Mouse (Mus musculus): Measurements from ENCODE around the gene Actn2. TPM values are rescaled to one million over a fixed set of nuclear protein-coding genes. Genes with fewer than 3 reads are reported as not detected.
A peak's percentile ranks its signal among the peaks of the same experiment; 100 is the strongest.

The Actn2 gene
- polyA plus RNA-seq, 1 experiment from 2014 or later: 1.7 TPM

GRCm38 (mm10) chr13:12283826-12284225 lies 56.7 kb downstream of the Actn2 start:
- no peaks in the 10 kb centered on the region for H3K27me3 ChIP-seq (ENCODE audit: control insufficient read depth, insufficient read depth, low read length)
- no peak for ATAC-seq (ENCODE audit: low FRiP score, low TSS enrichment)
- no peak overlapping the region for H3K4me2 ChIP-seq (replicated peaks; ENCODE audit: low read depth, low read length)
- no peak overlapping the region for H3K27ac ChIP-seq (ENCODE audit: low read depth, low read length)
- H3K36me3 ChIP-seq (ENCODE audit: control insufficient read depth, insufficient read depth, low read length): no peaks in the 10 kb centered on the region
- H3K4me3 ChIP-seq (ENCODE audit: low read length): no peak overlapping the region
- no peak overlapping the region for H3K9ac ChIP-seq (ENCODE audit: low read depth, low read length)
- H3K4me1 ChIP-seq (ENCODE audit: control insufficient read depth, insufficient read depth, low read length): no peaks in the 10 kb centered on the region
- H3K9me3 ChIP-seq (ENCODE audit: control insufficient read depth, low read length): no peaks in the 10 kb centered on the region
- 77% methylated on average over 3 of the region's 3 CpGs for WGBS

GRCm38 (mm10) chr13:12274721-12275120 lies 65.8 kb downstream of the Actn2 start:
- WGBS: 60% methylated on average over 6 of the region's 6 CpGs
- Histone ChIP-seq H3K36me3 (ENCODE audit: control insufficient read depth, insufficient read depth, low read length) (no peaks in the 10 kb centered on the region), H3K9ac (ENCODE audit: low read depth, low read length) (no peak overlapping the region), H3K27me3 (ENCODE audit: control insufficient read depth, insufficient read depth, low read length) (no peaks in the 10 kb centered on the region), H3K4me1 (ENCODE audit: control insufficient read depth, insufficient read depth, low read length) (no peaks in the 10 kb centered on the region), H3K4me2 (replicated peaks; ENCODE audit: low read depth, low read length) (no peak overlapping the region), H3K9me3 (ENCODE audit: control insufficient read depth, low read length) (no peaks in the 10 kb centered on the region), H3K4me3 (ENCODE audit: low read length) (no peak overlapping the region), H3K27ac (ENCODE audit: low read depth, low read length) (no peak overlapping the region)
- no peak for ATAC-seq (ENCODE audit: low FRiP score, low TSS enrichment)

- WGBS: 82% methylated on average over 4 of the region's 4 CpGs
- H3K27ac ChIP-seq (ENCODE audit: low read depth, low read length): no peak overlapping the region
Observed at GRCm38 (mm10) chr13:12274220-12274619, 66.3 kb downstream of the Actn2 start.

GRCm38 (mm10) chr13:12272953-12273352 lies 67.6 kb downstream of the Actn2 start:
- Histone ChIP-seq H3K4me3 (ENCODE audit: low read length) (no peak overlapping the region), H3K36me3 (ENCODE audit: control insufficient read depth, insufficient read depth, low read length) (no peaks in the 10 kb centered on the region), H3K4me1 (ENCODE audit: control insufficient read depth, insufficient read depth, low read length) (no peaks in the 10 kb centered on the region), H3K27ac (ENCODE audit: low read depth, low read length) (no peak overlapping the region), H3K9me3 (ENCODE audit: control insufficient read depth, low read length) (no peaks in the 10 kb centered on the region), H3K27me3 (ENCODE audit: control insufficient read depth, insufficient read depth, low read length) (no peaks in the 10 kb centered on the region), H3K9ac (ENCODE audit: low read depth, low read length) (no peak overlapping the region), H3K4me2 (replicated peaks; ENCODE audit: low read depth, low read length) (no peak overlapping the region)
- no peak for ATAC-seq (ENCODE audit: low FRiP score, low TSS enrichment)
- WGBS: 58% methylated on average over 3 of the region's 3 CpGs

More at GRCm38 (mm10) chr13:12274220-12274619, 66.3 kb downstream of the Actn2 start:
- ATAC-seq (ENCODE audit: low FRiP score, low TSS enrichment): peak; percentile 38; the same call in 1 of the 2 replicates
- Histone ChIP-seq H3K27me3 (ENCODE audit: control insufficient read depth, insufficient read depth, low read length) (no peaks in the 10 kb centered on the region), H3K36me3 (ENCODE audit: control insufficient read depth, insufficient read depth, low read length) (no peaks in the 10 kb centered on the region), H3K4me1 (ENCODE audit: control insufficient read depth, insufficient read depth, low read length) (no peaks in the 10 kb centered on the region), H3K4me2 (replicated peaks; ENCODE audit: low read depth, low read length) (no peak overlapping the region), H3K4me3 (ENCODE audit: low read length) (no peak overlapping the region), H3K9me3 (ENCODE audit: control insufficient read depth, low read length) (no peaks in the 10 kb centered on the region), H3K9ac (ENCODE audit: low read depth, low read length) (no peak overlapping the region)

- H3K9me3 ChIP-seq (ENCODE audit: control insufficient read depth, low read length): no peaks in the 10 kb centered on the region
- no peak for ATAC-seq (ENCODE audit: low FRiP score, low TSS enrichment)
- no peak overlapping the region for H3K27ac ChIP-seq (ENCODE audit: low read depth, low read length)
- no peak overlapping the region for H3K4me3 ChIP-seq (ENCODE audit: low read length)
- H3K9ac ChIP-seq (ENCODE audit: low read depth, low read length): no peak overlapping the region
- 86% methylated on average over 3 of the region's 3 CpGs for WGBS
- no peaks in the 10 kb centered on the region for H3K4me1 ChIP-seq (ENCODE audit: control insufficient read depth, insufficient read depth, low read length)
- H3K27me3 ChIP-seq (ENCODE audit: control insufficient read depth, insufficient read depth, low read length): no peaks in the 10 kb centered on the region
- H3K36me3 ChIP-seq (ENCODE audit: control insufficient read depth, insufficient read depth, low read length): no peaks in the 10 kb centered on the region
- no peak overlapping the region for H3K4me2 ChIP-seq (replicated peaks; ENCODE audit: low read depth, low read length)
Observed at GRCm38 (mm10) chr13:12267971-12268370, 72.6 kb downstream of the Actn2 start.

GRCm38 (mm10) chr13:12267097-12267496 lies 73.5 kb downstream of the Actn2 start:
- Histone ChIP-seq H3K4me3 (ENCODE audit: low read length) (no peak overlapping the region), H3K27me3 (ENCODE audit: control insufficient read depth, insufficient read depth, low read length) (no peaks in the 10 kb centered on the region), H3K9ac (ENCODE audit: low read depth, low read length) (no peak overlapping the region), H3K4me2 (replicated peaks; ENCODE audit: low read depth, low read length) (no peak overlapping the region), H3K36me3 (ENCODE audit: control insufficient read depth, insufficient read depth, low read length) (no peaks in the 10 kb centered on the region), H3K9me3 (ENCODE audit: control insufficient read depth, low read length) (no peaks in the 10 kb centered on the region), H3K27ac (ENCODE audit: low read depth, low read length) (no peak overlapping the region), H3K4me1 (ENCODE audit: control insufficient read depth, insufficient read depth, low read length) (no peaks in the 10 kb centered on the region)
- WGBS: 32% methylated on average over 3 of the region's 3 CpGs
- no peak for ATAC-seq (ENCODE audit: low FRiP score, low TSS enrichment)

GRCm38 (mm10) chr13:12263996-12264395 lies 76.6 kb downstream of the Actn2 start:
- no peaks in the 10 kb centered on the region for H3K27me3 ChIP-seq (ENCODE audit: control insufficient read depth, insufficient read depth, low read length)
- ATAC-seq (ENCODE audit: low FRiP score, low TSS enrichment): no peak
- no peak overlapping the region for H3K27ac ChIP-seq (ENCODE audit: low read depth, low read length)
- no peak overlapping the region for H3K9ac ChIP-seq (ENCODE audit: low read depth, low read length)
- H3K36me3 ChIP-seq (ENCODE audit: control insufficient read depth, insufficient read depth, low read length): no peaks in the 10 kb centered on the region
- no peak overlapping the region for H3K4me3 ChIP-seq (ENCODE audit: low read length)
- no peaks in the 10 kb centered on the region for H3K9me3 ChIP-seq (ENCODE audit: control insufficient read depth, low read length)
- H3K4me1 ChIP-seq (ENCODE audit: control insufficient read depth, insufficient read depth, low read length): no peaks in the 10 kb centered on the region
- no peak overlapping the region for H3K4me2 ChIP-seq (replicated peaks; ENCODE audit: low read depth, low read length)
- WGBS: 78% methylated on average over 6 of the region's 6 CpGs

- H3K27ac ChIP-seq (ENCODE audit: low read depth, low read length): no peak overlapping the region
- H3K4me3 ChIP-seq (ENCODE audit: low read length): no peak overlapping the region
- no peak overlapping the region for H3K4me2 ChIP-seq (replicated peaks; ENCODE audit: low read depth, low read length)
- H3K36me3 ChIP-seq (ENCODE audit: control insufficient read depth, insufficient read depth, low read length): no peaks in the 10 kb centered on the region
- no peak overlapping the region for H3K9ac ChIP-seq (ENCODE audit: low read depth, low read length)
- peaks cover 5% of the 10 kb centered on the region; the same call in 1 of the 2 replicates for H3K4me1 ChIP-seq (ENCODE audit: control insufficient read depth, insufficient read depth, low read length)
- H3K27me3 ChIP-seq (ENCODE audit: control insufficient read depth, insufficient read depth, low read length): no peaks in the 10 kb centered on the region
- H3K9me3 ChIP-seq (ENCODE audit: control insufficient read depth, low read length): no peaks in the 10 kb centered on the region
- no peak for ATAC-seq (ENCODE audit: low FRiP score, low TSS enrichment)
Observed at GRCm38 (mm10) chr13:12261505-12261904, 79.1 kb downstream of the Actn2 start.

GRCm38 (mm10) chr13:12257391-12258380 lies 82.9 kb downstream of the Actn2 start, which contains the start of gene Mtr:
Gene Mtr (minus strand): TSS chr13:12258113.
- peak within 1 kb of the TSS; percentile 69 for H3K4me2 ChIP-seq (replicated peaks; ENCODE audit: low read depth, low read length)
- H3K27ac ChIP-seq (ENCODE audit: low read depth, low read length): peak within 1 kb of the TSS; percentile 93
- peaks cover 8% of the 10 kb centered on the region; the same call in 1 of the 2 replicates for H3K4me1 ChIP-seq (ENCODE audit: control insufficient read depth, insufficient read depth, low read length)
- no peaks in the 10 kb centered on the region for H3K9me3 ChIP-seq (ENCODE audit: control insufficient read depth, low read length)
- no peaks in the 10 kb centered on the region for H3K27me3 ChIP-seq (ENCODE audit: control insufficient read depth, insufficient read depth, low read length)
- H3K4me3 ChIP-seq (ENCODE audit: low read length): peak within 1 kb of the TSS; percentile 66
- H3K9ac ChIP-seq (ENCODE audit: low read depth, low read length): peak within 1 kb of the TSS; percentile 71
- WGBS: under 1% methylated on average over 69 of the region's 69 CpGs
- ATAC-seq (ENCODE audit: low FRiP score, low TSS enrichment): peak; percentile 100
- peaks cover 10% of the 10 kb centered on the region; the same call in 1 of the 2 replicates for H3K36me3 ChIP-seq (ENCODE audit: control insufficient read depth, insufficient read depth, low read length)

Measured in kidney, embryonic 14.5 days (tissue).